Mouse (Mus musculus): Measurements from ENCODE around the gene Zic2.
"Not testable (repeated sequence)": the region's sequence is repeated elsewhere in the genome, so short reads cannot be mapped to it uniquely, and the experiment has no call there.

Zic2 gene

GRCm38 (mm10) chr14:122461966-122462365, 13.3 kb upstream of the Zic2 start:
- no peak for DNase-seq (ENCODE audit: low spot score in 2 of 2)

- DNase-seq (ENCODE audit: low spot score in 2 of 2), result no peak
These were observed 12.6 kb upstream of the Zic2 start for GRCm38 (mm10) chr14:122462689-122463079.

- no peak for DNase-seq (ENCODE audit: low spot score in 2 of 2)
These were observed 12.0 kb upstream of the Zic2 start for GRCm38 (mm10) chr14:122463080-122463691.

GRCm38 (mm10) chr14:122463734-122464341, 11.4 kb upstream of the Zic2 start:
- not testable (repeated sequence) for DNase-seq (ENCODE audit: low spot score in 2 of 2)

- DNase-seq (ENCODE audit: low spot score in 2 of 2), result no peak
These were observed 10.9 kb upstream of the Zic2 start for GRCm38 (mm10) chr14:122464351-122464762.

- no peak for DNase-seq (ENCODE audit: low spot score in 2 of 2)
These were observed 10.2 kb upstream of the Zic2 start, which contains the start of gene Zic5 for GRCm38 (mm10) chr14:122464763-122465741. TSS of gene Zic5 (minus strand) at chr14:122465677.

GRCm38 (mm10) chr14:122465931-122466490, 9.2 kb upstream of the Zic2 start:
- no peak for DNase-seq (ENCODE audit: low spot score in 2 of 2)

- no peak for DNase-seq (ENCODE audit: low spot score in 2 of 2)
These were observed 8.4 kb upstream of the Zic2 start for GRCm38 (mm10) chr14:122466756-122467362.

GRCm38 (mm10) chr14:122467926-122468841, 7.1 kb upstream of the Zic2 start:
- DNase-seq (ENCODE audit: low spot score in 2 of 2), result no peak

GRCm38 (mm10) chr14:122468971-122469755, 6.1 kb upstream of the Zic2 start:
- no peak for DNase-seq (ENCODE audit: low spot score in 2 of 2)

GRCm38 (mm10) chr14:122471449-122472085, 3.7 kb upstream of the Zic2 start:
- peak in 1 of 2 experiments; percentile 40 for DNase-seq (ENCODE audit: low spot score in 2 of 2)

- peak in 1 of 2 experiments; percentile 46 for DNase-seq (ENCODE audit: low spot score in 2 of 2)
These were observed 3.1 kb upstream of the Zic2 start for GRCm38 (mm10) chr14:122472161-122472560.

- peak in 1 of 2 experiments; percentile 22 for DNase-seq (ENCODE audit: low spot score in 2 of 2)
These were observed 2.6 kb upstream of the Zic2 start for GRCm38 (mm10) chr14:122472647-122473046.

GRCm38 (mm10) chr14:122473211-122473751, 2.0 kb upstream of the Zic2 start:
- DNase-seq (ENCODE audit: low spot score in 2 of 2), result no peak

GRCm38 (mm10) chr14:122474041-122474890, 969 bp upstream of the Zic2 start:
- DNase-seq (ENCODE audit: low spot score in 2 of 2), result no peak

- DNase-seq (ENCODE audit: low spot score in 2 of 2), result no peak
These were observed 364 bp downstream of the Zic2 start for GRCm38 (mm10) chr14:122475557-122476040.

- no peak for DNase-seq (ENCODE audit: low spot score in 2 of 2)
These were observed 996 bp downstream of the Zic2 start for GRCm38 (mm10) chr14:122476041-122476821.

All from spleen, postnatal 4 days (tissue).